Mouse (Mus musculus) kidney, postnatal 36 days (tissue): Measurements from ENCODE around the gene Shd.
"Not testable (repeated sequence)": the region's sequence is repeated elsewhere in the genome, so short reads cannot be mapped to it uniquely, and the experiment has no call there.

Source experiments
- DNase-seq, 2 experiments: peaks; one replicate each; pipeline ENCODE4 v3.0.0; 2021 to 2022; ENCODE audit warnings: mixed read lengths in 2 of 2

Shd gene

DNA sequence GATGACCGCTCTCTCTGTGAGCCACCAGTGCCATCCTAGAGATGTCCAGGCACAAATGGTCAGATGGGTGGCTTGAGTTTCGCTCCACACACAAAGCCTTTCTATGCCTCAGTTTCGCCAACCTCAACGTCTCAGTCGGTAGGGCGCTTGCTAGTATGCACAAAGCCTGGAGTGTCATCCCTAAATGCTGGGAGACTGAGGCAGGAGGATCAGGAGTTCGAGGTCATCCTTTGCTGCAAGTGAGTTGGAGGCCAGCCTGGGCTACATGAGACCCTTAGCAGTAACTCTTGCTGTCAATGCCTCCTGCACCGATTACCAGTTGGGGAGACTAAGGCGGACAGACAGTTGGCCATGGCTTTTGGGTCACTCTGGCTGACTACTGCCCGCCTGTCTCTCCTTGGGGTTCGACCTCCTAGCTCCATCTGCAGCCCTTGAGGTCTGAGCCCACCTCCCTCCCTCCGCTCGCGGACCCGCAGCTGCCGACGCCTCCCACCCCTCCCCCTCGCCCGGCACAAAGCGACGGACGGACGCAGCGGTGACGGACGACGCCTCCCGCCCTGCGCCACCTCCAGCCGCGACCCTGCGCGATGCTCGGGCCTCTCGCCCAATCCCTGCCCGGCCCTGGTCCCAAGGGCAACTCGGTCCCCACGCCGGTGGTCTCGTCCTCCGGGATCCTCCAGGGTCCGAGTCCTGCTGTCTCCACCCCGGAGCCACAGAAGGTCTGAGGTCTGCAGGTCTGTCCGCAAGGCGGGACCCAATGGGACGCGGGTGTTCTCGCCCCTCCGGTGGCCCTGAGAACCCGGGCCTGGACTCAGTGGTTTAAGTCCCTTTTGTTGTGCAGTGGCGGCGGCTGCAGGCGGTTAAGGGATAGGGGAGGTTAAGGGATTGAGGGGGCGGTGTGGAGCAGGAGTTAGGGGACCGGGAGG lies at the start of gene Shd:
TSS of gene Shd (plus strand) at position 502 of the 926 bp plus-strand sequence.
- DNase-seq, result peak in 1 of 2 experiments; percentile 48

DNA sequence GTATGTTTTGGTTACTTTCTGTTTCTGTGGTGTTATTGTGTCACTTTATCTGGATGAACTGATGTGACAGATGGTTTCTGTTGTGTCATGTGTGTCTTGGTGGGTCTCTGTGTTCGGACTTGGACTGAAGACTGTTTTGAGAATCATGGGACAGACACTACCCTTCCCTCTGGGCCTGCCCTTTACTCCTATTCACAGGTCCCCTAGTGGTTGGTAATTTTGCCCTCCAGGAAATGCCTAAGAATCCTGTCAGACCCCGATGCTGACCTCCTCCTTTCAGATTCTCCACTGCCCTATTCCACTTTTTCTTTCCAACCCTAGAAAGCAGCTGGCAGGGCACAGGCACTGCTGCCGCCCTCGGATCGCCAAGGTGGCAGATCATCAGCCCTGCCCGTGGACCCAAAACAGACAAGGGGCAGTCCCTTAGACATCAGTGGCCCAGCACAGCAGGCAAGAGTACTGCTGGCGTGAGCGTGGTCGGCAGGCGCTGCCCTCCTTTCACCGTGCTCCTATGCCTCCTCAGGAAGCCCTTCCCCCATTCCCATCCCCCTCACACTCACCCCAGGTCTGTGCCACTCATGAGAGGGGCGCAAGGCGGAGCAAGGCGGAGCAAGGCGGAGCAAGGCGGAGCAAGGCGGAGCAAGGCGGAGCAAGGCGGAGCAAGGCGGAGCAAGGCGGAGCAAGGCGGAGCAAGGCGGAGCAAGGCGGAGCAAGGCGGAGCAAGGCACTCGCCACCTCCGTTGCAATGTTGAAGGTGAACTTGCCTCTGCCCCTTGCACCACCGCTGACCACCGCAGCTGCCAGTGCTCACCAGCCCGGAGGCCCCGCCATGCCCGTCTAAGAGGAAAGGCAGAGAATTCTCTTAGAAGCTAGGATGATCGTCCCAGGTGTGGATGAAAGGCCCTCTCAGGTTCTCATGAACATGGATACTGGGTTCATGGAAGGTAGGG lies 38.4 kb upstream of the Shd start:
- DNase-seq, result peak; percentile 68 to 79

DNA sequence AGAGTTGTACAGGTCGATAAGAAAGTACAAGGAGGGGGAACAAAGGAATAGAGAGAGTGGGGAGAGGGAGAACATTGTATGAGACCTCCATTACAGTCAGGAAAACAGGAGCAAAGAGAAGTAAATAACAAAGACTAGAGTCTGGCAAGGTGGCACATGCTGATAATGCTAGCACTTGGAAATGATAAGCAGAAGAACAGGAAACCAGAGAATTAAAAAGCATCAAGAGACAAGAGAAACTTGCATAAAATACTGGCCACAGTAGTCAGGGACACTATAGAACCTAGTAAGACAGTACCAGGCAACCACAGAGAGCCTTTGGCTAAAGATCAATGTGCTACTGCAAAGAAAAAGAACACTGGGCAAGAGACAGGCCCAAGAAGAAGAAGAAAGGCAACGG lies 37.6 kb upstream of the Shd start:
- DNase-seq, result no peak

DNA sequence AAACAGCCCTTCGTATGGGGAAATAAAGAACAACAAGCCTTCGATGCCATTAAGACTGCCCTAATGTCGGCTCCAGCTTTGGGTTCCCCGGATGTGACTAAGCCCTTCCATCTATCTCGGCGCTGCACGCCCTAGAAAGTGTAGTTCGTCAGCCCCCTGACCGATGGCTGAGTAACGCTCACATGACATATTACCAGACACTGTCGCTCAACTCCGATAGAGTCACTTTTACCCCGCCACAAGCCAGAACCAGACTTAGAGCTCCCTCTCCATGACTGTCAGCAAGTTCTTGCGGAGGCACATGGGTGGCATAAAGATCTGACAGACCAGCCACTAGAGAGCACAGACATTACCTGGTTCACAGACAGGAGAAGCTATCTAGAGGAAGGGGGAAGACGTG lies 37.1 kb upstream of the Shd start:
- no peak for DNase-seq

DNA sequence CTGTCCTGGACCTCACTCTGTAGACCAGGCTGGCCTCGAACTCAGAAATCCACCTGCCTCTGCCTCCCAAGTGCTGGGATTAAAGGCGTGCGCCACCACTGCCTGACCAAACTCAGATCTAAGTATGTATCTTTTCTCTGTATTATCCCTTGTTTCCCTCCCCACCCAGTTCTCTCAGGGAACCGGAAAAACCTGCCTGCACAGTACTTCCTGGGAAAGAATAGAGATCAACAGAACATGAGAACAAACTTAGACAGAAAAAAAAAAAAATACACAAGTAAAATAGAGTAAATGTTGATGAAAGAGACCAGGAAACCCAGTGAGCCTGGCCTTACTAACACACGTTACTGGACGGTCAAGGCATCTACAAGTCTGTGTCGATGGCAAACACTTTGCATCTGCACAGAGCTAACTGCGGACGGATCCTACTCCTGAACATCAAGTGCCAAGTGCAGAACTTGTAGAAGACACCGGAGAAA lies 25.8 kb upstream of the Shd start:
- DNase-seq, result not testable (repeated sequence)

DNA sequence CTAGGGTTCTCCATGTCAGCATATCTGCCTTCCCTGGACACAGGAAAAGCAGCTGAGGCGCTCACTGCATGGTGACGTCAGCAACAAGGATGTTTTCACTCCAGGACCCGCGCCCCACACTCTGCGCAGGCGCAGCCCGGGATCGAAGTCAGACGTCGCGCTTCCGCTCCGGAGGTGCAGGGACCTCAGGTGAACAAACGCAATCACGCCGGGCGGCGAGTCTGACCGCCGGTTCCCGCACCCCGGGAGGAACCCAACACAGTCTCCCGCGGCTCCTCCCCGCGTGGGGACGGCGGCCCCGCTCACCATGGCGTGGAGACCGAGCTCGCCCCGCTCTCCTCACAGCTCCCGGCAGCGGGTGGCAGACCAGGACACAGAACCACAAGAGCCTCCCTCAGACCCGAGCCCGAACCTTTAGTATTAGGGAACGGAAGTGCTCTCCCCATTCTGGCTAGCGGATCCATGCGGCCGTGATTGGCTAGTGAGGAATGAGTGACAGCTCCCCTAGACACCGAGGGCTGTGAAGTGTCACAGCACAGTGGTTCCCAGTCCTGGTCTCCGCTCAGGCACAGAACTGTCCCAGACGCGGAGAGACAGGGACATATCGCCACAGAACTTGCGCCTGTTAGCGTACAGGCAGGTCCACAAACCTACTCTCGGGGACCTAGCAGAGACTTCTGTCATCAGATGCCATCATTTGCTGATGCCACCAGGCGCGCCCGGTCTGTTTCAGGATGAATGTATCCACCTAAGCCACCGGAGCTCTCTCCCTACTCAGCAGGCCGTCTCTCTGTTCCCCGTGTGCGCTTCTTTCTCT lies 25.2 kb upstream of the Shd start:
- DNase-seq, result peak; percentile 95 to 97

DNA sequence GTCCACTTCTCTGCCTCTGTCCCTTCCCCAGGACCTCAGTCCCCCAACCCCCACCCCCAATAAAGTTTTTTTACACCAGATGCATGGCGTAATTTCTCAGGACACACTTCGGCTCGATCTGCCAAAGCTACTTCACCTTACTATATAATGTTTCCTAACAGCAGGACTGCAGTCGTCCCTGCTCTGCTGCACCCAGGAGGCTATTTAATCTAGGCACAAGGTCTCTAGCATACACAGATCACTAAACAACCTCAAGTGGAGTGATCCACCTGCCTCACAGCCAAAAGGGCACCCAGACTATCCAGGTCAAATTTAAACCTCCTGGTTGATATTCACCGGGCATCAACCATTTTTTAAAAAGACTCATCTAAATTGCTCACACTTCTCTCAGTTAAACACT lies 24.6 kb upstream of the Shd start:
- DNase-seq, result no peak

DNA sequence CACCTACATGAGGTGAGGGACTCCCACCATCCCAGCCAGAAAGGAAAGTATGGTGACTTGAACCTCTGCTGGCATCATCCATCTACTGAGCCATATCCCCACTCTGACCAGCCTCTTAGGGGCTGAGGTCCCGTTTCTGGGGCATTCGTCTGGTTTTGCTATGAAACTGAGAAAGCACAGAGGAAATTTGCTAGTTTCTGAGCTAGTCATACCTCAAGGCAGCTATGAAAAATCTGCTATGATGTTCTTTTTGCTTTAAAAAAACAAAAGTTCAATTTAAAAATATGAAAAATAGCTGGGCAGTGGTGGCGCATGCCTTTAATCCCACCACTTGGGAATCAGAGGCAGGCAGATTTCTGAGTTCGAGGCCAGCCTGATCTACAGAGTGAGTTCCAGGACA lies 21.6 kb upstream of the Shd start:
- no peak for DNase-seq

DNA sequence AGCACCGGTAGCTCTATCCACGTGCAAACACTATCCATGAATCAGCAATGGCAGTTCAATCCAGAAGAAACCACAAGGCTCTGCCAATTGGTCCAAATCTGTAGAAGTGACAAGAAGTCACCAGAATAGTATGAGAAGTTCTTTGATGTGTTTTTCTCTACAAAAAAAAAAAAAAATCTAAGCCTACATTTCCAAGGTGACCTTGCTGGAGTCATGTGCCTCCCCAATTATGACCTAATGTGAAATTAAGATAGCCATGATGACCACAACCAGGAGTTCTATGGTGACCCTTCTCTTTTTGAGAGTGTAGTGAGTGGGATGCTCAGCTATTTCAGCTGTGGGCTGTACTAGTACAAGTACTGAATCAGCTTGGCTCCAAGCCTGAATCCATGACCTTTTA lies 20.9 kb upstream of the Shd start, which contains the start of gene Zfp119b:
TSS of gene Zfp119b (minus strand) at position 101 of the 400 bp plus-strand sequence.
- peak in 1 of 2 experiments; percentile 23 for DNase-seq

DNA sequence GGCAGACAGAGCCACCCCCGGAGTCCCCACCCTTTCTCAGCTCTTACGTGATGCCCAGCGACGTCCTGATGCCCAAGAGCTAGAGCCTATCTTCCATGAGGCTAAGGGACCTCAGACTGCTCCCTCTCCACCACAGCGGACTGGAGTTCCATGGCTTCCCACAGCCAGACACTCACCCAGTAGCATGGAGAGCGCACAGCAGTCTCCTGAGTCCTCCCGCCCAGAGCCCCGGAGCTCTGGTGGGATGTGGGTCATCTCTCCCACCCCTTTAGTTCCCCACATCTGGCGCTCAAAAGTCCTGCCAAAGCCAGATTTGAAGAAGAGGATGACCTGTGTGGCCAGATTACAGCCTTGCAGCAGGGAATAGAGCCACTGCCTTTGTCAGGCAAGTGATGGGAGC lies 19.7 kb upstream of the Shd start:
- DNase-seq, result no peak

DNA sequence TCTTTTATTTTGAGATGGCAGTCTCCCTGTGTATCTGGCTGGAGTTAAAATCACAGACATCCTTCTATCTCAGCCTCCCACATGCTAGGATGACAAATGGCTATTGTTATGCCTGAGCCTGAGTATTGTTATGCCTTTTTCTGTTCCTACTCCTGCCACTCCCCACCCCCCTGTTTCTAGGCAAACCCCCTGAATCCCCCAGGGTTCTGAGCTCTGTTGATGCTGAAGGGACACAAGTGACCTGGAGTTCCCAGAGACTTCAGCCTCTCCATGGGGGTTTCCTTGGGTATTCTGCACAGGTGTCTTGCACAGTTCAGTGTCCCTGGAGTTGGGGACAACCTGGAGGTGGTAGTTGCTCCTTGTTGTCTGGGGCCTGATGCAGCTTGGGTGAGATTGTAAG lies 18.2 kb upstream of the Shd start:
- no peak for DNase-seq

DNA sequence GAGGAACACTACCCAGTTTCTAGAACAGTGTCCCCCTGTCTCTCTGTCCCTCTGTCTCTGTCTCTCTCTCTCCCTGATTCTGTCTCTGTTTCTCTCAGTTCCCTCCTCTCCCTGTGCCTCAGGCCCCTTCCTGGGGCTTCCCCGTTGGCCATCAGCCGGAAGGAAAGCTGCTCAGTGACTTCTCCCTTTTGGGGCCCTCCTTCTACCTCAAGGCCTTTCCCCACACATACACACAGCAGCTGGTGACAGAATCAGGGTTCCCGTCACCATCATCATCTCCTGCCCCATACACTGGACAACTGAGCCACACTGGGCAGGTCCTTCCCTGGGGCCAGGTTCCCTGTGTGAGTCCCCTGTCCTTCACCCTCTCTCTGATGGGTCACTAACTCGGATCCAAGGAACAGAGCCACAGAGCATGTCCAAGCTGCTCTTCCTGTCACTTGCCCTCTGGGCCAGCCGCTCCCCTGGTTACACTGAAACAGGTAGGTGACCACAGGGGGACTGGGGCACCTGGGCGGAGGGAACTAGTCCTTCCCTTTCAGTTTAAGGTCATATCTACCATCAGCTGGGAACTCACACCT lies 17.7 kb upstream of the Shd start, which contains the start of gene Ebi3:
TSS of gene Ebi3 (plus strand) at position 194 of the 581 bp plus-strand sequence.
- DNase-seq, result no peak

DNA sequence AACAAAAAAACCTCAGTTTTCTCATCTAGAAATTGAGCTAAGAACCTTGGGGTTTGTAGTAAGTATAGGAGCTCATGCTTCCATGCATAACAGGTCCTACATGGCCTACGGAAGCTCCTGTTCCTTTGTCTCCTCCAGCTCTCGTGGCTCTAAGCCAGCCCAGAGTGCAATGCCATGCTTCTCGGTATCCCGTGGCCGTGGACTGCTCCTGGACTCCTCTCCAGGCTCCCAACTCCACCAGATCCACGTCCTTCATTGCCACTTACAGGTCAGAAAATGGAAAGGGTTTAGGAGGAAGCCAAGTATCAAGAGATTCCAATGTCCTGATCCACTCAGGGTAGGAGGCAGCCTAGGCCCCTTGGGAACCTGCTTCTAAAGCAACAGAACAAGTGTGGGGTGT lies 16.5 kb upstream of the Shd start:
- peak in 1 of 2 experiments; percentile 0 for DNase-seq

DNA sequence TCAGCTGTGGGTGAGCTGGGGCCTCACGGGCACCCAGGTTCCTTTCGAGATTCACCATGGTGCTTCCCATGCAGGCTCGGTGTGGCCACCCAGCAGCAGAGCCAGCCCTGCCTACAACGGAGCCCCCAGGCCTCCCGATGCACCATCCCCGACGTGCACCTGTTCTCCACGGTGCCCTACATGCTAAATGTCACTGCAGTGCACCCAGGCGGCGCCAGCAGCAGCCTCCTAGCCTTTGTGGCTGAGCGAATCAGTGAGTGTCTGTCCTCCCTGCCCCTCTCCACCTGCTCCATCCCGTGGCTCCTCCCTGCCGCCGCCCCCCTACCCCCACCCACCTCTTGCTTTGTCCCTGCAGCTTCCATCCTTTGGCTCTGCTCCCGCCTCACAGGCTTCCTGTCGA lies 16.0 kb upstream of the Shd start:
- DNase-seq, result peak in 1 of 2 experiments; percentile 1

DNA sequence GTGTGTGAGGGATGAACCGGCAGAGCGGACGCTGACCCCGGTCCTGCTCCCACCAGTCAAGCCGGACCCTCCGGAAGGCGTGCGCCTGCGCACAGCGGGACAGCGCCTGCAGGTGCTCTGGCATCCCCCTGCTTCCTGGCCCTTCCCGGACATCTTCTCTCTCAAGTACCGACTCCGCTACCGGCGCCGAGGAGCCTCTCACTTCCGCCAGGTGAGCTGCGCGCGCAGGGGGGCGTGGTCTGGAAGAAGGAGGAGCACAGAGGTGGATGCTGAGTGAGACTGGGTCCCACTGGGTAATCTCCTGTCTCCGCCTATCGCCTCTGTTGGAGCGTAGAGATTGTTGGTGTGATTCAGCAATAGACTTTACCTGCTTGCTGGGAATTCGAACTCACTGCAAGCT lies 14.1 kb upstream of the Shd start:
- DNase-seq, result peak; percentile 83 to 93

DNA sequence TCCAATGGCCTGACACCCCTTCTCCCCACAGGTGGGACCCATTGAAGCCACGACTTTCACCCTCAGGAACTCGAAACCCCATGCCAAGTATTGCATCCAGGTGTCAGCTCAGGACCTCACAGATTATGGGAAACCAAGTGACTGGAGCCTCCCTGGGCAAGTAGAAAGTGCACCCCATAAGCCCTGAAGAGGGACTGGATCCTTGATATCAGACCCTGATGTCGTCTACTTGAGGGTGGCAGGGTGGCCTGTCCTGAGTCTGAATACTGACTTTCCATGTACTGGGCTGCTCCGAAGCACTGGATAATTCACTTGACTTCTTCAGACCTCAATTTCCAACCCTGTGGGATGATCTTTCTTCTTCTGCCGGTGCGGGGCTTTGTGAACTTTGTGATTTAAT lies 13.7 kb upstream of the Shd start:
- no peak for DNase-seq

DNA sequence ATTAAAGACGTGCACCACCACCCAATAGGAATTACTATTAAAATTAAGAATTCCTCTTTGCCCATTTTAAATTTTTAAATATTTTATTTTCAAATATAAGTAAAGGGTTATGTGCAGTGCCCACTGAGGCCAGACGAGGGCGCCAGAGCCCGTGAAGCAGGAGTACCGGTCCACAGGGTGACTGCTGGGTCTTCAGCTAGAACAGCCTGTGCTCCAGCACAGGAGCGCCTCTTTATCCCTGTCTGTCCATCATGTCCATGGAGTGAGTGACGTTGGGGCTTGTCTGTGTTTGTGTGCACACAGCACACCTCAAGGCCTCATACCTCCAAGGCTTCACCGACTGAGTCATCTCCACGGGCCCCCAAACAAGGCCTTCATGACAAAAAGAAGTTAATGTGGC lies 13.1 kb upstream of the Shd start:
- peak; percentile 71 to 91 for DNase-seq

DNA sequence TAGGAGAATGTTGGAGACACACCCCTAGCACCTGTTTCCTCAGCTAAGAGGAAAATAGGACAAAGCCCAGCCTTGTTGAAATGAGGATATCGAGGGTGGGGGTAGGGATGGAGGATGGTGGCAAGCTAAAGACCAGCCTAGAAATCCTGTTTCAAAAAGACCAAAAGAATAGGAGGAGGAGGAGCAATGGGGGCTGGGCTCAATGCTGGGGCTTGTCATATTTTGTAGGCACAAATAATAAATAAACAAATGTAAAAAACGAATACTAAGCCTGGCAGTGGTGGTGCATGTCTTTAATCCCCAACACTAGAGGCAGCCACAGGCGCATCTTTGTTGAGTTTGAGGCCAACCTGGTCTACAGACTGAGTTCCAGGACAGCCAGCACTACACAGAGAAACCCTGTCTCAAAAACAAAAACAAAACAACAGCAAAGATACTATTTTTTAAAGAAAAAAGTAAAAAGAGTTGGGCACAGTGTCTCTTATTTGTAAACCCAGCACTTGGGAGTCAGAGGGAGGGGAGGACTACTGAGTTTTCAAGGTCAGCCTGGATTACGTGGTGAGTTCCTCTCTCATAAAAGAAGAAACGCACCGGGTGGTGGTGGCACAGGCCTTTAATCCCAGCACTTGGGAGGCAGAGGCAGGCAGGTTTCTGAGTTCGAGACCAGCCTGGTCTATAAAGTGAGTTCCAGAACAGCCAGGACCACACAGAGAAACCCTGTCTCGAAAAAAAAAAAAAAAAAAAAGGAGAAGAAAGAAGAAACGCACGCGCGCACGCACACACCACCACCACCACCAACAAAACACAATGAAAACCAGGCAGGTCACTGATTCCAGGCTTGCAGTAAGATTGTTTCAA lies 12.3 kb upstream of the Shd start:
- DNase-seq, result peak in 1 of 2 experiments; percentile 4

DNA sequence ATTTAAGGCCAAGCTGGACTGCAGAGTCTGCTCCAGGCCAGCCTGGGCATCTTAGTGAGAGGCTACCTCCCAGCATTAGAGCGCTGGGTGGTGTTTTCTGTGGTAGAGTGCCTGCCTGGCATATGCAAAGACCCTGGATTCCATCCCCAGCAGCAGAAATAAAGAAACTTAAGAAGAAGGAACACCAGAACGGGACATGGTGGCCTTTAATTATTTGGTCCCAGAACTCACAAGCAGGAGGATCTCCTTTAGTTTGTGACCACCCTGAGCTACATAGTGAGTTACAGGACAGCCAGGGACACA lies 11.7 kb upstream of the Shd start:
- no peak for DNase-seq

DNA sequence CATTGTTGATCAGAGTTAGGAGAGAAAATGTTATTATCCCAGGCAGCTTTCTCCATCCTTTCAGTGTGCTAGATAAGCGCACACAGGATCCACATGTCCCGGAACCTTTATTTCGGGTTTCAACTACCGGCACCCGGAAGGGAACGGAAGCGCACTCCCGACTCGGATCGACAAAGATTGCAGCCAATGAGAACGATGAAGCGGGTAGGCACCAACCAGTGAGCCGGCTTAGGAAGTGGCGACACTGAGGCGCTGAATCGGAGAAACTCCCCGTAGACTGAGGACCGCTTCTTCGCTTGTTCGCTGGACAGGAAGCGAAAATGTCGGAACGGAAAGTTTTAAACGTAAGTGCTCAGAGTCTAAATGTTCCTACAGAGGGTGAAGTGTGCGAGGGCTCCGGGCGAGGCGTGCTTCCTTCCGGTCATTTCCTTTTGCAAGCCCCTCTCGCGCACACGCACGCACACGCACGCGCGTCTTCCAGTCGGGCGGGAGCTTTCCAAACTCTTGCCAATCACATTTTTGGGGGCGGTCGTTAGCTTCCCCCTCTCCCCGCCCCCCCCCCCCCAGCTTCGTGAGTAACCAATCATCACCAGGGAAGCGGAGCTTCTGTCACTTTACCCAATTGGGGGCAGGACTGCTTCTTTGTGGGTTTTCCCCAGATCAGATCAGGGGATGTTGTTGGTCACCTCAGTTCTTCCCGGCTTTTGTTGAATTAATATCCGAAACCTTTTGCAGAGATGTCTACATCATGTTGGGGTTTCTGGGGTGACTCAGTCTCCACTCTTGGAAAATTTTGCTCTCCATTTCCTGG lies 11.1 kb upstream of the Shd start, which contains the start of gene Yju2:
TSS of gene Yju2 (plus strand) at position 182 of the 811 bp plus-strand sequence.
- DNase-seq, result peak; percentile 93 to 95
